10 mouse cellular contexts compared by ENCODE assay signal in the genomic region with DNA sequence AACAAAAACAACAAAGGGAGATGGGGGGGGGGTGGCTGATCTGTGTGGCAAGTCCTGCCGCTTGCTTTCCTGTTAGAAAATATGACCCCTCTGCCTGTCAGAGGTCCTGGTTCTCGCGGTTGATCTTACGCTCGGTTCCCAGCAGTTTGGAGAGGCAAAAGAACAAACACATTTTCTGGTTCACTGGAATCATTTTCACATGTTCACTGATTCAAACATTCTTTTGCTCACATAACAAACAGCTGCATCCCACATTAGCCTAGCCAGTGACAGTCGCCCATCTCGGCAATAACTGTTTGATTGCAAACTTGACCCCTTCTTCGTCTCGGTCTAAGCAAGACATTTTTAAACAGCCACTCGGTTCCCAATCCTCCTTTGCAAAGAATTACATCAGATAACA.
A peak's percentile ranks its signal among the peaks of the same experiment; 100 is the strongest.
DNase-seq lines count a peak whose midpoint lies in the region; ATAC-seq and TF ChIP-seq lines count a peak whose summit lies in the region.
"Had no signal": no experiment of that assay in that cellular context is flagged by ENCODE, and none has a peak within 500 bp of the region (broad histone marks: within the 10 kb centered on the region; RNA-seq: fewer than 3 reads in every experiment).

No protein-coding gene starts in this region.

- TF ChIP-seq EP300 in lung, postnatal 0 days (IDR thresholded peaks at IDR 0.05): no peak
- TF ChIP-seq EP300 in stomach, postnatal 0 days (optimal IDR thresholded peaks at IDR 0.05): no peak

- H3K9me3 ChIP-seq in lung, postnatal 0 days (ENCODE audit: low read length): no peaks in the 10 kb centered on the region
- H3K9me3 ChIP-seq in forebrain, postnatal 0 days (ENCODE audit: low read length): no peaks in the 10 kb centered on the region
- no peaks in the 10 kb centered on the region for H3K9me3 ChIP-seq in midbrain, embryonic 14.5 days (ENCODE audit: control insufficient read depth, low read length)
- no peaks in the 10 kb centered on the region for H3K9me3 ChIP-seq in stomach, postnatal 0 days (ENCODE audit: control insufficient read depth, low read length)

- H3K4me3 ChIP-seq in lung, postnatal 0 days (ENCODE audit: low read depth, low read length): no peak overlapping the region
- no peak overlapping the region for H3K4me3 ChIP-seq in forebrain, postnatal 0 days (ENCODE audit: low read depth, low read length)
- no peak overlapping the region for H3K4me3 ChIP-seq in midbrain, embryonic 14.5 days (replicated peaks; ENCODE audit: low read depth, low read length)
- H3K4me3 ChIP-seq in stomach, postnatal 0 days (ENCODE audit: low read depth, low read length): no peak overlapping the region
- no peak overlapping the region for H3K4me3 ChIP-seq in thymus, adult 2 months (ENCODE audit: control insufficient read depth, insufficient read depth, low read length)
- H3K4me3 ChIP-seq: megakaryocyte, embryonic 14.5 days had no signal

- H3K9ac ChIP-seq in lung, postnatal 0 days (replicated peaks; ENCODE audit: low read depth): no peak overlapping the region
- H3K9ac ChIP-seq in forebrain, postnatal 0 days: peak overlapping the region; percentile 19; the same call in 1 of the 2 replicates
- H3K9ac ChIP-seq in midbrain, embryonic 14.5 days (replicated peaks; ENCODE audit: low read length): no peak overlapping the region
- H3K9ac ChIP-seq in stomach, postnatal 0 days (ENCODE audit: low read length): no peak overlapping the region

- no peaks in the 10 kb centered on the region for H3K36me3 ChIP-seq in lung, postnatal 0 days (ENCODE audit: insufficient read depth, low read length)
- 0 out of 2 replicates have a peak, but pooled peaks cover 3% of the 10 kb centered on the region for H3K36me3 ChIP-seq in forebrain, postnatal 0 days (ENCODE audit: insufficient read depth)
- H3K36me3 ChIP-seq in midbrain, embryonic 14.5 days (ENCODE audit: control insufficient read depth, insufficient read depth, low read length): peaks cover 9% of the 10 kb centered on the region
- H3K36me3 ChIP-seq in stomach, postnatal 0 days (ENCODE audit: control insufficient read depth, insufficient read depth, low read length): no peaks in the 10 kb centered on the region
- H3K36me3 ChIP-seq in thymus, adult 2 months (ENCODE audit: control insufficient read depth, insufficient read depth, low read length): no peaks in the 10 kb centered on the region

- H3K4me1 ChIP-seq in lung, postnatal 0 days (ENCODE audit: insufficient read depth, low read depth, low read length): peaks cover 3% of the 10 kb centered on the region; the same call in 1 of the 2 replicates
- H3K4me1 ChIP-seq in forebrain, postnatal 0 days (ENCODE audit: insufficient read depth): peaks cover 32% of the 10 kb centered on the region
- H3K4me1 ChIP-seq in midbrain, embryonic 14.5 days (ENCODE audit: control insufficient read depth, insufficient read depth, low read length): peaks cover 50% of the 10 kb centered on the region
- no peaks in the 10 kb centered on the region for H3K4me1 ChIP-seq in stomach, postnatal 0 days (replicated peaks; ENCODE audit: control insufficient read depth, insufficient read depth)
- H3K4me1 ChIP-seq in thymus, adult 2 months (replicated peaks; ENCODE audit: control insufficient read depth, insufficient read depth, low read length): no peaks in the 10 kb centered on the region

- no peak for ATAC-seq in lung, postnatal 0 days
- no peak for ATAC-seq in forebrain, postnatal 0 days
- no peak for ATAC-seq in midbrain, embryonic 14.5 days (ENCODE audit: low FRiP score, low TSS enrichment)
- ATAC-seq in stomach, postnatal 0 days (ENCODE audit: low FRiP score, low TSS enrichment): no peak

- no peaks in the 10 kb centered on the region for H3K27me3 ChIP-seq in lung, postnatal 0 days (replicated peaks; ENCODE audit: insufficient read depth, low read length)
- no peaks in the 10 kb centered on the region for H3K27me3 ChIP-seq in forebrain, postnatal 0 days (ENCODE audit: insufficient read depth, low read length)
- H3K27me3 ChIP-seq in midbrain, embryonic 14.5 days (ENCODE audit: control insufficient read depth, insufficient read depth, low read length): no peaks in the 10 kb centered on the region
- no peaks in the 10 kb centered on the region for H3K27me3 ChIP-seq in stomach, postnatal 0 days (ENCODE audit: control insufficient read depth, insufficient read depth, low read length)
- no peaks in the 10 kb centered on the region for H3K27me3 ChIP-seq in thymus, adult 2 months (ENCODE audit: control insufficient read depth, insufficient read depth, low read length)
- H3K27me3 ChIP-seq: megakaryocyte, embryonic 14.5 days had no signal

- peak; percentile 25 for DNase-seq in lung, postnatal 0 days (ENCODE audit: low spot score)
- DNase-seq in lung, adult 18-20 months: no peak
- peak; percentile 40 for DNase-seq in forebrain, postnatal 0 days
- DNase-seq in midbrain, embryonic 14.5 days: peak; percentile 47
- no peak for DNase-seq in stomach, postnatal 0 days (ENCODE audit: low spot score)
- no peak for DNase-seq in thymus, adult 2 months
- no peak for DNase-seq in urinary bladder, postnatal 36 days (ENCODE audit: low spot score in 2 of 2)
- DNase-seq in kidney, postnatal 14 days: no peak
- DNase-seq: cerebellum, adult 11-12 months had no signal

- TF ChIP-seq CTCF in lung, postnatal 0 days (IDR thresholded peaks at IDR 0.05): no peak
- TF ChIP-seq CTCF in forebrain, postnatal 0 days (IDR thresholded peaks at IDR 0.05; ENCODE audit: low read depth): no peak
- no peak for TF ChIP-seq CTCF in stomach, postnatal 0 days (IDR thresholded peaks at IDR 0.05; ENCODE audit: low read depth)
- no peak for TF ChIP-seq CTCF in thymus, adult 2 months (IDR thresholded peaks at IDR 0.05; ENCODE audit: borderline replicate concordance, control insufficient read depth, extremely low read depth, insufficient read depth, low read length, poor library complexity)

- no peak for TF ChIP-seq POLR2A in thymus, adult 2 months (IDR thresholded peaks at IDR 0.05; ENCODE audit: control insufficient read depth, extremely low read depth, insufficient read depth, low read length, poor library complexity)

- no peak overlapping the region for H3K27ac ChIP-seq in lung, postnatal 0 days (ENCODE audit: low read length)
- no peak overlapping the region for H3K27ac ChIP-seq in forebrain, postnatal 0 days (ENCODE audit: low read depth, low read length)
- peak overlapping the region; percentile 54; the same call in 1 of the 2 replicates for H3K27ac ChIP-seq in midbrain, embryonic 14.5 days (replicated peaks; ENCODE audit: low read depth, low read length)
- H3K27ac ChIP-seq in stomach, postnatal 0 days (replicated peaks): no peak overlapping the region; the same call in 1 of the 2 replicates
- no peak overlapping the region for H3K27ac ChIP-seq in thymus, adult 2 months (ENCODE audit: control insufficient read depth, insufficient read depth, low read length)

- 28% methylated on average over 10 of the region's 10 CpGs for WGBS in lung, postnatal 0 days
- WGBS in forebrain, postnatal 0 days: 16% methylated on average over 10 of the region's 10 CpGs
- 5% methylated on average over 10 of the region's 10 CpGs for WGBS in midbrain, embryonic 14.5 days
- WGBS in stomach, postnatal 0 days: 33% methylated on average over 10 of the region's 10 CpGs
- WGBS in thymus, adult 2 months: 89% methylated on average over 10 of the region's 10 CpGs

- no peak overlapping the region for H3K4me2 ChIP-seq in lung, postnatal 0 days (replicated peaks; ENCODE audit: low read depth, low read length)
- H3K4me2 ChIP-seq in forebrain, postnatal 0 days (ENCODE audit: low read depth): peak overlapping the region; percentile 15
- H3K4me2 ChIP-seq in midbrain, embryonic 14.5 days (ENCODE audit: low read length): peak overlapping the region; percentile 30
- peak overlapping the region; percentile 12 for H3K4me2 ChIP-seq in stomach, postnatal 0 days (replicated peaks; ENCODE audit: low read depth)

Comparison
In these comparisons a context has a peak if more than half of its experiments do, and no peak if none do; other contexts are left out.
1. DNase-seq: peak in lung, postnatal 0 days (single experiment), forebrain, postnatal 0 days (single experiment) and midbrain, embryonic 14.5 days (single experiment); none in lung, adult 18-20 months (0 of 2), stomach, postnatal 0 days (single experiment), thymus, adult 2 months (single experiment), urinary bladder, postnatal 36 days (0 of 2) and kidney, postnatal 14 days (single experiment).